Comparison of ENCODE assay signal across 16 mouse cellular contexts in the genomic region with DNA sequence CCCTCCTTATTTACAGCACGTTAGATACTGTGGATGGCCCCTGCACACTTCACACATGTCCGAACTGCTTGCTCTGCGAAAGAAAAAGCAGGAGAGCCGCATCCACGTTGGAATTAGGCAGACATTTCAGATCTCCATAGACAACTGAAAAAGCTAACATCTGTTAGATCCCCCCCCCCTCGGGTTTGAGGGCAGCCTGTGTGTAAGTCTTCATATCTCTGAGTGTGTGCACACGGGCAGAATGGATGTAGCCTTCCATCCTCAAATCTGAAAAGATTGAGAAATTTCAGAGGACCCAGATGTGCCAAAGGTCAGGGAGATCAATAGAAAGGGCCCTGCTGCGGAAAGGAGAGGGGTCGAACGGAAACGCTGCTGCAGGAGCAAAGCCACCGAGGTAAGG. TPM values are rescaled to one million over a fixed set of nuclear protein-coding genes. Genes with fewer than 3 reads are reported as not detected.
"Had no signal": no experiment of that assay in that cellular context is flagged by ENCODE, and none has a peak within 500 bp of the region (broad histone marks: within the 10 kb centered on the region; RNA-seq: fewer than 3 reads in every experiment).

No protein-coding gene starts in this region.

- H3K4me1 ChIP-seq: liver, embryonic 15.5 days had no signal

- DNase-seq: kidney, adult 2 months; kidney, postnatal 14 days; lung, adult 2 months; lung, postnatal 10 days; lung, postnatal 4 days; right cerebral cortex, adult 18-20 months; thymus, postnatal 36 days had no signal

- H3K27ac ChIP-seq: kidney, embryonic 15.5 days; left cerebral cortex, adult 2 months; limb, embryonic 10.5 days; liver, embryonic 15.5 days had no signal

- H3K9me3 ChIP-seq: kidney, embryonic 15.5 days; limb, embryonic 10.5 days; liver, embryonic 15.5 days had no signal

- H3K4me2 ChIP-seq: kidney, embryonic 15.5 days; liver, embryonic 11.5 days; liver, embryonic 15.5 days had no signal

- H3K9ac ChIP-seq: kidney, embryonic 15.5 days; liver, embryonic 15.5 days had no signal

- H3K4me3 ChIP-seq: kidney, embryonic 15.5 days; left cerebral cortex, adult 2 months; liver, embryonic 15.5 days; myocyte had no signal

- H3K36me3 ChIP-seq: kidney, embryonic 15.5 days; limb, embryonic 10.5 days; liver, embryonic 15.5 days had no signal

RNA-seq across cellular contexts. Expression of a gene that starts 5.2 kb away (rescaled TPM):
- total RNA-seq: layer of hippocampus, postnatal 25 days; left cerebral cortex, adult 2 months; left cerebral cortex, postnatal 14 days; megakaryocyte, adult 5-6 weeks had no signal
